ENCODE assay signal across 18 mouse cellular contexts in the genomic region with DNA sequence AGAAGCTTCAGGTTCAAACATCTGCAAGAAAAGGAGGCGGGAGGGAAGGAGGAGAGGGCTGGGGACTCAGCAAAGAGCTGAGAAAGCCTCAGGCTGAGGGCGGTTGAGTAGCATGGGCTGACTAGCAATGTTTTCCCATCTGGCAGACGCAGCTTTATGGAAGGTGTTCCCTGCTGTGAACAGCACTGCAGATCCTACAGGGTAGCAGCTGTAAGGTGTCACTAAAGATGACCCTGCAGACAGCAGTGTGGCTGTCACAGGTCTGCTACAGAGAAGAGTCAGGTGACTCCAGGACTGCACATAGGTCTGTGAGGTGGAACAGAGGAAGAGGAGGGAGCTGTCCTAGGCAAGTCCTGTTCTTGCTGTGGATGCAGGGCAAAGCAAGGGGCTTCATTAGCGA. TPM values are rescaled to one million over a fixed set of nuclear protein-coding genes. Genes with fewer than 3 reads are reported as not detected.
DNase-seq lines count a peak whose midpoint lies in the region; ATAC-seq and TF ChIP-seq lines count a peak whose summit lies in the region.
"Had no signal": no experiment of that assay in that cellular context is flagged by ENCODE, and none has a peak within 500 bp of the region (broad histone marks: within the 10 kb centered on the region; RNA-seq: fewer than 3 reads in every experiment).

No protein-coding gene starts in this region.

- no peak overlapping the region for H3K9ac ChIP-seq in embryonic facial prominence, embryonic 11.5 days (replicated peaks; ENCODE audit: low read length)
- no peak overlapping the region for H3K9ac ChIP-seq in liver, embryonic 11.5 days (ENCODE audit: low read depth, low read length)
- H3K9ac ChIP-seq in liver, embryonic 12.5 days, result no peak overlapping the region
- H3K9ac ChIP-seq in midbrain, embryonic 13.5 days (replicated peaks), result no peak overlapping the region
- H3K9ac ChIP-seq: forebrain, postnatal 0 days; intestine, embryonic 15.5 days; limb, embryonic 15.5 days; liver, postnatal 0 days had no signal

- no peak for TF ChIP-seq POLR2A in brain, embryonic 14.5 days (IDR thresholded peaks at IDR 0.05; ENCODE audit: borderline replicate concordance, extremely low read depth, insufficient read depth, insufficient read length, poor library complexity, severe bottlenecking)
- no peak for TF ChIP-seq POLR2A in lung, adult 2 months (IDR thresholded peaks at IDR 0.05; ENCODE audit: borderline replicate concordance, extremely low read depth, low read depth, low read length)

- no peak overlapping the region for H3K27ac ChIP-seq in embryonic facial prominence, embryonic 11.5 days (replicated peaks; ENCODE audit: low read depth, low read length)
- no peak overlapping the region for H3K27ac ChIP-seq in embryonic facial prominence, embryonic 10.5 days (replicated peaks)
- no peak overlapping the region for H3K27ac ChIP-seq in liver, embryonic 11.5 days (ENCODE audit: low read depth, low read length)
- no peak overlapping the region for H3K27ac ChIP-seq in liver, embryonic 12.5 days
- H3K27ac ChIP-seq in midbrain, embryonic 13.5 days, result 0 out of 2 replicates have a peak overlapping the region, but pooled peaks have one; percentile 7
- H3K27ac ChIP-seq: intestine, embryonic 15.5 days; limb, embryonic 15.5 days had no signal

- H3K4me3 ChIP-seq in embryonic facial prominence, embryonic 11.5 days (ENCODE audit: low read depth, low read length), result no peak overlapping the region
- no peak overlapping the region for H3K4me3 ChIP-seq in embryonic facial prominence, embryonic 10.5 days
- H3K4me3 ChIP-seq in liver, embryonic 11.5 days (ENCODE audit: low read depth, low read length), result no peak overlapping the region
- H3K4me3 ChIP-seq in liver, embryonic 12.5 days, result no peak overlapping the region
- no peak overlapping the region for H3K4me3 ChIP-seq in midbrain, embryonic 13.5 days (replicated peaks)
- no peak overlapping the region for H3K4me3 ChIP-seq in lung, adult 2 months (replicated peaks; ENCODE audit: extremely low read depth, low read depth, low read length)
- H3K4me3 ChIP-seq: intestine, embryonic 15.5 days; limb, embryonic 15.5 days; megakaryocyte, embryonic 14.5 days had no signal

- H3K9me3 ChIP-seq in embryonic facial prominence, embryonic 11.5 days (replicated peaks; ENCODE audit: control insufficient read depth, low read length), result no peaks in the 10 kb centered on the region
- no peaks in the 10 kb centered on the region for H3K9me3 ChIP-seq in embryonic facial prominence, embryonic 10.5 days
- no peaks in the 10 kb centered on the region for H3K9me3 ChIP-seq in liver, embryonic 11.5 days (ENCODE audit: control insufficient read depth, low read length)
- peaks cover 17% of the 10 kb centered on the region; the same call in 1 of the 2 replicates for H3K9me3 ChIP-seq in liver, embryonic 12.5 days (replicated peaks)
- no peaks in the 10 kb centered on the region for H3K9me3 ChIP-seq in midbrain, embryonic 13.5 days
- H3K9me3 ChIP-seq: intestine, embryonic 15.5 days; limb, embryonic 15.5 days had no signal

- DNase-seq in embryonic facial prominence, embryonic 11.5 days (ENCODE audit: low spot score), result no peak
- no peak for DNase-seq in embryonic facial prominence, embryonic 10.5 days (ENCODE audit: low spot score)
- DNase-seq in liver, embryonic 11.5 days (ENCODE audit: low spot score), result peak; percentile 15
- DNase-seq in brain, embryonic 14.5 days (ENCODE audit: low read depth), result peak; percentile 46
- no peak for DNase-seq in ovary, postnatal 14 days (ENCODE audit: low spot score)
- DNase-seq in lung, adult 2 months, result no peak
- DNase-seq: cerebellum, adult 9-11 months; forebrain, postnatal 0 days; heart, adult 18-20 months; heart, postnatal 36 days; kidney, postnatal 36 days; liver, postnatal 0 days; right cerebral cortex, adult 18-20 months had no signal

- ATAC-seq in embryonic facial prominence, embryonic 11.5 days (replicated peaks; ENCODE audit: insufficient number of reproducible peaks, low FRiP score, low TSS enrichment, low read depth), result 0 out of 2 replicates have a peak, but pooled peaks have one; percentile 14
- no peak for ATAC-seq in liver, embryonic 11.5 days (replicated peaks; ENCODE audit: low FRiP score)
- ATAC-seq in liver, embryonic 12.5 days, result no peak
- ATAC-seq in midbrain, embryonic 13.5 days, result 0 out of 2 replicates have a peak, but pooled peaks have one; percentile 30
- ATAC-seq: forebrain, postnatal 0 days; intestine, embryonic 15.5 days; liver, postnatal 0 days had no signal

- no peak for TF ChIP-seq CTCF in brain, embryonic 14.5 days (IDR thresholded peaks at IDR 0.05; ENCODE audit: borderline replicate concordance, extremely low read depth, insufficient read depth, insufficient read length)
- TF ChIP-seq CTCF in lung, adult 2 months (IDR thresholded peaks at IDR 0.05; ENCODE audit: insufficient read depth, low read length), result no peak

- no peaks in the 10 kb centered on the region for H3K4me1 ChIP-seq in embryonic facial prominence, embryonic 11.5 days (ENCODE audit: control insufficient read depth, insufficient read depth, low read length)
- peaks cover 10% of the 10 kb centered on the region; the same call in 1 of the 2 replicates for H3K4me1 ChIP-seq in embryonic facial prominence, embryonic 10.5 days
- no peaks in the 10 kb centered on the region for H3K4me1 ChIP-seq in liver, embryonic 11.5 days (replicated peaks; ENCODE audit: control insufficient read depth, insufficient read depth, low read length)
- no peaks in the 10 kb centered on the region for H3K4me1 ChIP-seq in liver, embryonic 12.5 days
- H3K4me1 ChIP-seq in midbrain, embryonic 13.5 days (replicated peaks), result peaks cover 8% of the 10 kb centered on the region
- H3K4me1 ChIP-seq in lung, adult 2 months (ENCODE audit: control insufficient read depth, insufficient read depth, low read length), result no peaks in the 10 kb centered on the region
- H3K4me1 ChIP-seq: intestine, embryonic 15.5 days; limb, embryonic 15.5 days; megakaryocyte, embryonic 14.5 days had no signal

- 55% methylated on average over 4 of the region's 4 CpGs for WGBS in embryonic facial prominence, embryonic 11.5 days
- 51% methylated on average over 4 of the region's 4 CpGs for WGBS in embryonic facial prominence, embryonic 10.5 days
- WGBS in liver, embryonic 11.5 days, result 50% methylated on average over 4 of the region's 4 CpGs
- WGBS in liver, embryonic 12.5 days (ENCODE audit: insufficient replicate concordance), result 41% methylated on average over 4 of the region's 4 CpGs
- WGBS in midbrain, embryonic 13.5 days, result 42% methylated on average over 4 of the region's 4 CpGs
- 48% methylated on average over 4 of the region's 4 CpGs for WGBS in lung, adult 2 months

- no peaks in the 10 kb centered on the region for H3K27me3 ChIP-seq in embryonic facial prominence, embryonic 11.5 days (ENCODE audit: control insufficient read depth, insufficient read depth, low read length)
- no peaks in the 10 kb centered on the region for H3K27me3 ChIP-seq in embryonic facial prominence, embryonic 10.5 days (replicated peaks; ENCODE audit: low read depth, poor library complexity, severe bottlenecking)
- H3K27me3 ChIP-seq in liver, embryonic 11.5 days (replicated peaks; ENCODE audit: control insufficient read depth, insufficient read depth, low read length), result no peaks in the 10 kb centered on the region
- no peaks in the 10 kb centered on the region for H3K27me3 ChIP-seq in liver, embryonic 12.5 days (replicated peaks)
- no peaks in the 10 kb centered on the region for H3K27me3 ChIP-seq in midbrain, embryonic 13.5 days
- H3K27me3 ChIP-seq: intestine, embryonic 15.5 days; limb, embryonic 15.5 days; megakaryocyte, embryonic 14.5 days had no signal

- no peaks in the 10 kb centered on the region for H3K36me3 ChIP-seq in embryonic facial prominence, embryonic 11.5 days (replicated peaks; ENCODE audit: control insufficient read depth, insufficient read depth, low read depth, low read length)
- no peaks in the 10 kb centered on the region for H3K36me3 ChIP-seq in embryonic facial prominence, embryonic 10.5 days (replicated peaks)
- H3K36me3 ChIP-seq in liver, embryonic 11.5 days (ENCODE audit: control insufficient read depth, insufficient read depth, low read length), result no peaks in the 10 kb centered on the region
- no peaks in the 10 kb centered on the region for H3K36me3 ChIP-seq in liver, embryonic 12.5 days
- no peaks in the 10 kb centered on the region for H3K36me3 ChIP-seq in midbrain, embryonic 13.5 days
- H3K36me3 ChIP-seq: intestine, embryonic 15.5 days; limb, embryonic 15.5 days had no signal

- no peak overlapping the region for H3K4me2 ChIP-seq in embryonic facial prominence, embryonic 11.5 days (ENCODE audit: low read depth, low read length)
- no peak overlapping the region for H3K4me2 ChIP-seq in liver, embryonic 11.5 days
- no peak overlapping the region for H3K4me2 ChIP-seq in liver, embryonic 12.5 days
- H3K4me2 ChIP-seq in midbrain, embryonic 13.5 days (replicated peaks), result no peak overlapping the region
- H3K4me2 ChIP-seq: intestine, embryonic 15.5 days; limb, embryonic 15.5 days had no signal

RNA-seq across cellular contexts. Expression of a gene that starts 11.2 kb away (rescaled TPM):
- polyA plus RNA-seq in embryonic facial prominence, embryonic 11.5 days (2014; fragmentation: Nextera tagmentation; extraction: Ambion mirVana), result 10.1 and 12.6 TPM in 2 replicates
- 11.8 and 16.3 TPM in 2 replicates for polyA plus RNA-seq in embryonic facial prominence, embryonic 10.5 days (2016; fragmentation: Nextera tagmentation; extraction: Ambion mirVana)
- 1.9 TPM in 2 replicates for polyA plus RNA-seq in liver, embryonic 11.5 days (2014; fragmentation: Nextera tagmentation; extraction: Ambion mirVana)
- polyA plus RNA-seq in liver, embryonic 12.5 days (2016; fragmentation: Nextera tagmentation; extraction: Ambion mirVana), result 0.76 and 0.92 TPM in 2 replicates
- polyA plus RNA-seq in brain, embryonic 14.5 days (2012; rRNA removed), result 30.6 and 35.0 TPM in 2 replicates
- polyA plus RNA-seq in midbrain, embryonic 13.5 days (2015; fragmentation: Nextera tagmentation; extraction: Ambion mirVana), result 41.1 and 42.7 TPM in 2 replicates
- polyA plus RNA-seq in lung, adult 2 months (2012; rRNA removed), result 0.10 and 0.50 TPM in 2 replicates

Comparison
In these comparisons a context has a peak if more than half of its experiments do, and no peak if none do; other contexts are left out.
1. ATAC-seq: peak in embryonic facial prominence, embryonic 11.5 days (single experiment) and midbrain, embryonic 13.5 days (single experiment); none in liver, embryonic 11.5 days (single experiment) and liver, embryonic 12.5 days (single experiment).
2. DNase-seq: peak in liver, embryonic 11.5 days (single experiment) and brain, embryonic 14.5 days (single experiment); none in embryonic facial prominence, embryonic 11.5 days (single experiment), embryonic facial prominence, embryonic 10.5 days (single experiment), ovary, postnatal 14 days (single experiment) and lung, adult 2 months (single experiment).